Mouse (Mus musculus) cerebellum, postnatal 36 days (tissue): ENCODE data around the gene Olfr1428.
"Not testable (repeated sequence)": the region's sequence is repeated elsewhere in the genome, so short reads cannot be mapped to it uniquely, and the experiment has no call there.

ENCODE experiments used
- DNase-seq, 2 experiments: peaks; one replicate each; pipeline ENCODE4 v3.0.0; 2021 to 2022; ENCODE audit warnings: mixed read lengths in 2 of 2

The Olfr1428 gene

DNA sequence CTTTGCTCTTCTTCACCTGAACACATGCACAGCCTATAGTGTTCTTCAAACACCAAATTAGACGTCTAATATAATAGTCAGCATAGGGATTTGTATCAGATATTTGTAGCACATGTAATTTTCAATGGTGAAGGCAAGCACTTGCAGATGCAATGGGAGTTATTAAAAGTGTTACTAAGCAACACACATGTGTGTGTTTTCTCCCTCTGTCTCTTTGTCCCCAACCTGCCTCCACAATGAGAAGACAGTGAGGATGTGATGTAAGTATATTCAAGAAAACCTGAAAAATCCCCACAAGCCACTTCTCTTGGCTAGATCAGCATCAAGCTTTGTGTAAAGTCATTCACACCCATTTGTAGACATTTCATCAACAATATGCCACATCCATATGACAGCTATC is at the start of gene Olfr1428:
Gene Olfr1428 (minus strand): TSS at position 101 of the 400 bp plus-strand sequence.
- no peak for DNase-seq

DNA sequence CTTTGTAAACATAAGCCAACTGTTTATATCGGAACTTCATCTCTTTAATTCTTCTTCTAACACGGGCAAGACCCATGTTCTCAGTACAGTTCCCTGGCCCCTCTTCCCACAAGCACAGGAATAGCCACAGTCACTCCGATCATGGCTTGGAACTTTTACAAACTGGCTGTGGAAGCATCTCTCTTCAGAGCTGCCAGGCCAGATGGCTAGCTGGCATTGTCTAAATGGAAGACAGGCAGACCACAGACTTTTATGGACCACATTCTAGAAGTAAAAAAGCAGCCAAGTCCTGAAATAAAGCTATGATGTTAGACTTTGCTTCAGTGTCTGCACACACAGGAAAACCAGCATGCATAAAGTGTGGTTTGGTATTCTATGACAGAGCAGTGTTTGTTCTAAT is 29.8 kb upstream of the Olfr1428 start:
- peak in 1 of 2 experiments; percentile 3 for DNase-seq

DNA sequence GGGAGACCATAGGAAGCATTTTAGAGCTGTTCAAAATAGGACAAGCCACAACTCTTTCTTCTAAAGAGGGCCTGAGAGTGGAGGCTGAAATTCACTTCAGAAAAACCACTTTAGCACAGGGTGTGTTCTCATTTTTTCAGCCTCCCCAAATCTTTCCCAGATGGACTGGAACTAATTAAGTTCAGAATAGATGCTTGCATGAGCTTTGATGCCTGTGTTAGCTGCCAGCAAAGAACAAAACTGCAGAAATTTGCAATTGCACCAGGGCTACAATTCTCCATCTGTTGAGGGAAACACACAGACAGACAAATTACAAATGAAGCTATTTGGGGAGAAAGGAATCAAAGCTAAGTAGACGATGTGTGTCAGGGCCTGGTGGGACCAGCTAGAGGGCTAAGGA is 27.7 kb upstream of the Olfr1428 start:
- DNase-seq, result no peak

DNA sequence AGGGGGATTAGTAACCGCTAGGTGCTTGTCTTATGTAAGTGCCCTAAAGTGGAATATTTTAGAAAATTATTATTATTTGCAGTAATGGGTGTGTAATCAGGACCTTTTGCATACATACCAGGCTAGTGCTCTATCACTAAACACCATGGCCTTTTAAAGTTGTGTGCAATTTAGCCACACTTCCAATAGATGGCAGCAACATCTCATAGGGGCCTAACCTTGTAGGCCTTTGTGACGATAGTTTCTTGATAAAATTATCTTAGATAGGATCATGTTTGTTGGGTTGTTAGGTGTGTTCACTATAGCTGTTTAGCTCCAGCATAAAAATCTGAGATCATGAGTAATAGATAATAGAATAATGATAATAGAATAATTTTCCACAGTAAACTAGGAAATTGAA is 18.6 kb upstream of the Olfr1428 start:
- DNase-seq, result peak in 1 of 2 experiments; percentile 10

DNA sequence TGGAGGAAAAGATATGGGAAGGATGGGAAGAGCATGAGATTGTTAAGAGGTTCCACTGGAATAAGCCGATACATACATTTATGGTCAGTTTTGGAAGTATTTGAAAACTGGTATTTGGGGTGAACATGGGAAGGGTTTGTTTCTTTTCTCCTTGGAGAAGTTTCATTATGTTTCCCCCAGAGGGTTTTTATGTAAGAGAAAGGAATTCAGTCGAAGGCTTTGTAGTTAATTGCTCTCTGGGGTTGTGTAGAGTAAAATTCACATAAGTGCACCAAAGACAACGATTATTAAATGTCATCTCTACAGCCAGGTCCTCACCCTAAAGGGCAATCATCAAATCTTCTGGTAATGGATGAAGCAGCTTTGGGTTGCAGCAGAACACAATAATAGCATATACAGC is 7.4 kb upstream of the Olfr1428 start, which contains the start of gene Olfr76:
Gene Olfr76 (minus strand): TSS at position 101 of the 400 bp plus-strand sequence.
- no peak for DNase-seq

DNA sequence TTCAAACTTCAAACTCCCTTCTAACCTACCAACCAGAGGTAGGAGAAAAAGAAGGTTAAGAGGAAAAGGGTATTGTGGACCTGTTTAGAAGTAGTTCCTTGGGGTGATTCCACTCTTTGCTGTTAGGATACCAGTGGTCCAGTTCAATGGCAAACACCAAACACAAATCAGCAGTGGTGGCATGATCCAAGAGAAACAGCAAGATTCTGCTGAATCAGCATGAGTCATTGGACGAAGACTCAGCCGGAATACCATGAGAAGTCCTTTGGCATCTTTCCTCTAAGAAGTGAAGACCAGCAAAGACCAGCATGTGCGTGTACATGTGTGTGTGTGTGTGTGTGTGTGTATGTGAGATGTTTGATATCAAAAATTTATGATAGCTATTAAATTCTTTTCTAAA is 767 bp upstream of the Olfr1428 start:
- DNase-seq, result no peak

DNA sequence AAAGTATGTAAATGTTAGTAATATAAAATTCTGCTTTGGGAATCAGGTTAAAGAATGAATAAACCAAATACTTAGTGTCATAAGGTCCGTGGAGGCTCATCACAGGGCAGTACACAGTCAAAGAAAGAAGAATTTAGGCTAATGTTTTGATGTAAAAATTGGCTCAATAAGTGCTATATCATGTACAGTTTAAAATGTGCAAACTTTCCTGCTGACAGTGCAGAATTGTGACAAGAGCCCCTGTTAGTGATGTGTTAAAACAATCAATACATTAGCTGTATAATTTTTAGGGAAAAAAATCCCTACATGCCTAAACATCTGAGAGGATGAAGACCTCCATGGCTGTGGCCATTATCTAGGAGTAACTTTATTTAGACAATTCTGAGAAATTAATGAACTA is 1.9 kb downstream of the Olfr1428 start:
- DNase-seq, result no peak

DNA sequence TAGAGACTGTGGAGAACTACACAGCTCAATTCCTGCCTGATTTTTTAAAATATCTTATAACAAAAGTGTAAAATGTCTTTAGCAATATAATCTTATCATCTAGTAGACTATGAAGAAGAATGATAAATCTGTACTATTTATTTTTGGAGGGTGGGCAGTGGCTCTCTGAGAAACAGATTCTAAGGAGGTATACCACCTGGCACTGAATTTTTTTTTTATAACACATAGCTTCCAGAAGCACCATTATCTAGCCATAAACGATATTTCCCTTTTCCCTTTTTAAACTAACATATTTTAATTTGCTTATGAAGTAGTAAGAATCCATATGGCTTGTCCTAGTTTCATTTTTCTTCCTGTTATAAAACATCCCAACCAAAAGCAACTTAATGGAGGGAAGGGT is 11.2 kb downstream of the Olfr1428 start:
- DNase-seq, result no peak

DNA sequence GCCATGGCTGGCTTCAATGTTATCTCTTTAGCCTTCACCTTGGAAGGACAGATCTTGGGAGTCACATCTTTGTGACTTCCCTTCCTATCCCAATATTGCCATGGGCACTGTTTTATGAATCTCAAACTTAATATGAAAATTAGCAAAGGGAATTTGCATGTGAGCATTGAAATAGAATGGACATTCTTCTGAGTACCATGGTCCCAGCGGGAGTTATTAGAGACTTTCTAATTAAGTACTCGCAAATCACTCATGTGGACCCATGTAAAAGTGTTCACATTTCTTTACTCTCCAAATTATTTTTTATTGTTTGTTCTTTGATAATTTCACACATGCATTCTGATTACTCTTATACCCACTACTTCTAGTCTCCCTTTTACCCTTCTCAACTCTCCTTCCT is 12.5 kb downstream of the Olfr1428 start, which contains the start of gene Olfr1427:
Gene Olfr1427 (minus strand): TSS at position 101 of the 400 bp plus-strand sequence.
- no peak for DNase-seq

DNA sequence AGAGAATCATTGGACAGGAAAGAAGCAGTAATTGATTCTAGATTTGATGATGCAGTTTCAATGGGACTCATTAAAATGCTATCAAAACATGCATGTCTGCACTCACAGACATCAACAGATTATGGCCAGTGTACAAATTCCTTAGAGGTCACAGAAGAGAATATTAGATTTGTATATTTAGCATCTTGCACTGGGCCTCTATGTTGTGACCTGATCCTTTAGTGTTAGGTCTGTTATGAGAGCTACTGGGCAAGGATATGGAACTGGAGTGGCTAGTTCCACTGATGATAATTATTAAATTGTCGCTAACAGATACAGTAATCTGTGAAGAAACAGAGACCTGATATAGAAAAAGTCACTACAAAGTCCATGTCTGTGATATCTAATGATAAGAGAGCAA is 23.8 kb downstream of the Olfr1428 start, which contains the start of gene Olfr1426:
Gene Olfr1426 (minus strand): TSS at position 101 of the 400 bp plus-strand sequence.
- DNase-seq, result no peak

DNA sequence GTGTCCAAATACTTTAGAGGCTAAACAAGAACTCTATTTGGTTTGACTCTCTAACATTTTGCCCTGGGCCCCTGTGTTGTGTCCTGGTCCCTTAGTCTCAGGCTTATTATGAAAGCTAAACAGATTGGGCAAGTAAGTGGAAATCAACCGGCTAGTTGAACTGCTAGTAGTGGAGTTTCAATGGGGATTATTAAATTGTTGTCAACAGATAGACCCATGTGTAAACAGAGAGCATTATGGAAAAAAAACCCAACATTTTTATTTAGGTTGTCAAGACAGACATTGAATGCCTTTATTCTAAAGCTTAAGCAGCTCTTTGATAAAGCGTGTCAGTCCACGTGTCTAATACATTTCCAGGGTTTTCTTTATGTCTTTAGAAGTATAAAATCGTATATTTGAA is 38.1 kb downstream of the Olfr1428 start, which contains the start of gene Olfr1425:
Gene Olfr1425 (minus strand): TSS at position 101 of the 400 bp plus-strand sequence.
- not testable (repeated sequence) for DNase-seq

DNA sequence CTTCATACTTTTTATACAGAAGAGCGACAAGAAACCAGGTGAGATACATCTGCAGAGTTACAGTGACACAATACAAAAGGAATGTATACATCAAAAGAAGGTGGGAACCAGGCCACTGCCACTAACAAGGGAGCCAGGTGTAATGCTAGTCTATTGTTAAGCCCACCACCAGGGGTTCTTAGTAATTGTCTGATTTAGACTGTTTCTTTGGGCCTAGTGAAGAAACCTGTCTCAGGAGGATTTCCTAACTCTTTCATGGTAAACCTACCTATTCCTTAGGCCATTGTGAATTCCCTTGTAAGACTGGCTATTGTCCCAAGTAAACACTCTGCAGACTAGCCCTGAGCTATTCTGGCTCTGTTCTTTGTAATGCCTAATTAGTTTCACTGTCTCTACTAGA is 46.2 kb downstream of the Olfr1428 start:
- DNase-seq, result not testable (repeated sequence)

DNA sequence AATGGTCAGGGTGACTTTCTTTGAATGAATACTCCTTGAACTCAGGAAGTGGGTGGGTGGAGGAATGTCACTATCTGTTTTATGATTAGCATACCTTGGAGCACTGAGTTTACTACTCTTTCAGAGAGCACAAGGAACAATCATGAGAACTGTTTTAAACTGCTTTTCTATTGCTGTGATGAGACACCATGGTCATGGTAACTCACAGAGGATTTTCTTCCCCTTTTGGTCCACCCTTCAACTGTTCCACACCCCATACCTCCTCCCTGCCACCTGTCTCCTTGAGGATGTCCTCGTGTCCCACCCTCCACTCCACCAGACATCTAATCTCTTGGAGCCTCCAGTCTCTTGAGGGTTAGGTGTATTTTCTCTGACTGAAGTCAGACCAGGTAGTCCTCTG is 47.9 kb downstream of the Olfr1428 start:
- not testable (repeated sequence) for DNase-seq

DNA sequence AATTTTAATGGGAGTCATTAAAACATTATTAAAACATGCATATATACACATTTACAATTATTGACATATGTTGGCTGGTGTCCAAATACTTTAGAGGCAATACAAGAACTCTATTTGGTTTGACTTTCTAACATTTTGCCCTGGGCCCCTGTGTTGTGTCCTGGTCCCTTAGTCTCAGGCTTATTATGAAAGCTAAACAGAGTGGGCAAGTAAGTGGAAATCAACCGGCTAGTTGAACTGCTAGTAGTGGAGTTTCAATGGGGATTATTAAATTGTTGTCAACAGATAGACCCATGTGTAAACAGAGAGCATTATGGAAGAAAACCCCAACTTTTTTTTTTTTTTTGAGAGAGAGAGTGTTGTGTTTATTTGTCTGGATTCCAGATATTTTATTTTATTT is 53.1 kb downstream of the Olfr1428 start, which contains the start of gene Olfr1424:
Gene Olfr1424 (minus strand): TSS at position 101 of the 400 bp plus-strand sequence.
- not testable (repeated sequence) for DNase-seq
